Comparison of ENCODE assay signal across 13 mouse cellular contexts in the genomic region with DNA sequence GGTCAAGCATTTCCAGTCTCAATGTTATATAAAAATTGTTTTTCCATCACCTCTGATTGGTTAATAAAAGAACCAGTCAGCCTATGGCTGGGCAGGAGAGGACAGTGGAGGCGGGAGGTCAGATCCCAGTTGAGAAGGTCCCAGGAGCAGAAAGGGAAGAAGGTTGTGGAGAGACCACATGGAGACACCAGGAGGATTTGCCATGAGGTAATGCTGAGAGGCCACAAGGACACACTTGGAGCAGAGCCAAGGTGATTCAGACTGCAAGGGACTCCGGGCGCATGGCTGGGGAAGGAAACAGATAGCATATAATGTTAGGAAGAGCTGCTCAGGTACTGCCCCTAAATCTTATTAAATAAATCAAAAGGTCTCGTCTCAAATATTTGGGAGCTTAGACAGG. TPM values are rescaled to one million over a fixed set of nuclear protein-coding genes. Genes with fewer than 3 reads are reported as not detected.
DNase-seq lines count a peak whose midpoint lies in the region; ATAC-seq and TF ChIP-seq lines count a peak whose summit lies in the region.
"Had no signal": no experiment of that assay in that cellular context is flagged by ENCODE, and none has a peak within 500 bp of the region (broad histone marks: within the 10 kb centered on the region; RNA-seq: fewer than 3 reads in every experiment).

No protein-coding gene starts in this region.

- no peak for DNase-seq in heart, adult 2 months
- DNase-seq in testis, postnatal 14 days (ENCODE audit: low spot score): no peak
- peak; percentile 79 to 85 for DNase-seq in adrenal gland, postnatal 36 days
- no peak for DNase-seq in spleen, postnatal 10 days (ENCODE audit: low spot score in 2 of 2)
- DNase-seq: kidney, adult 18-20 months; right cerebral cortex, adult 18-20 months; thymus, postnatal 25 days had no signal

- no peak overlapping the region for H3K4me3 ChIP-seq in heart, embryonic 14.5 days (ENCODE audit: control insufficient read depth in 1 of 2, insufficient read depth in 1 of 2, low read depth in 1 of 2, low read length in 2 of 2)
- no peak overlapping the region for H3K4me3 ChIP-seq in heart, adult 2 months
- H3K4me3 ChIP-seq in testis, adult 2 months (ENCODE audit: control insufficient read depth, low read depth, low read length): peak overlapping the region; percentile 39
- H3K4me3 ChIP-seq in forebrain, embryonic 15.5 days: no peak overlapping the region
- H3K4me3 ChIP-seq: limb, embryonic 15.5 days had no signal

- no peaks in the 10 kb centered on the region for H3K79me2 ChIP-seq in heart, adult 2 months (replicated peaks; ENCODE audit: control insufficient read depth, insufficient read depth, low read length)

- H3K27ac ChIP-seq in heart, embryonic 14.5 days (replicated peaks in 1 of 2; ENCODE audit: control insufficient read depth in 1 of 2, insufficient read depth in 1 of 2, low read depth in 2 of 2, low read length in 2 of 2): no peak overlapping the region
- H3K27ac ChIP-seq in heart, adult 2 months: no peak overlapping the region
- no peak overlapping the region for H3K27ac ChIP-seq in testis, adult 2 months (ENCODE audit: control insufficient read depth, insufficient read depth, low read depth, low read length)
- no peak overlapping the region for H3K27ac ChIP-seq in forebrain, embryonic 15.5 days (replicated peaks)
- H3K27ac ChIP-seq: limb, embryonic 15.5 days; macrophage had no signal

- H3K4me1 ChIP-seq in heart, embryonic 14.5 days (ENCODE audit: control insufficient read depth in 2 of 2, insufficient read depth in 2 of 2, low read length in 2 of 2): peaks cover 9 to 11% of the 10 kb centered on the region in 2 experiments
- H3K4me1 ChIP-seq in heart, adult 2 months (ENCODE audit: control insufficient read depth, insufficient read depth, low read length): no peaks in the 10 kb centered on the region
- no peaks in the 10 kb centered on the region for H3K4me1 ChIP-seq in testis, adult 2 months (ENCODE audit: control insufficient read depth, insufficient read depth, low read length)
- H3K4me1 ChIP-seq in forebrain, embryonic 15.5 days: no peaks in the 10 kb centered on the region
- H3K4me1 ChIP-seq: limb, embryonic 15.5 days had no signal

- intact Hi-C loops in heart, adult 2 months (cut with DNase I): no loop called here

- TF ChIP-seq CTCF in heart, adult 2 months (IDR thresholded peaks at IDR 0.05): no peak
- TF ChIP-seq CTCF in testis, adult 2 months (IDR thresholded peaks at IDR 0.05; ENCODE audit: control insufficient read depth, insufficient read depth, insufficient replicate concordance, low read depth, low read length): no peak

- WGBS in heart, embryonic 14.5 days: 39% methylated on average over 4 of the region's 4 CpGs
- WGBS in heart, adult 2 months: 35% methylated on average over 4 of the region's 4 CpGs
- WGBS in forebrain, embryonic 15.5 days: 79% methylated on average over 4 of the region's 4 CpGs

- no peaks in the 10 kb centered on the region for H3K9me3 ChIP-seq in heart, embryonic 14.5 days (ENCODE audit: control insufficient read depth, low read length)
- no peaks in the 10 kb centered on the region for H3K9me3 ChIP-seq in forebrain, embryonic 15.5 days
- H3K9me3 ChIP-seq: limb, embryonic 15.5 days had no signal

- no peak for TF ChIP-seq EP300 in heart, adult 2 months (IDR thresholded peaks at IDR 0.05; ENCODE audit: insufficient read depth, low read depth, low read length)

- H3K9ac ChIP-seq in heart, embryonic 14.5 days (ENCODE audit: low read length): no peak overlapping the region
- H3K9ac ChIP-seq in heart, adult 2 months (ENCODE audit: low read depth, low read length): no peak overlapping the region
- H3K9ac ChIP-seq in forebrain, embryonic 15.5 days (replicated peaks): no peak overlapping the region
- H3K9ac ChIP-seq: limb, embryonic 15.5 days had no signal

- H3K27me3 ChIP-seq in heart, embryonic 14.5 days (ENCODE audit: control insufficient read depth, insufficient read depth, low read length): no peaks in the 10 kb centered on the region
- H3K27me3 ChIP-seq in heart, adult 2 months (ENCODE audit: control insufficient read depth, insufficient read depth, low read length): no peaks in the 10 kb centered on the region
- H3K27me3 ChIP-seq in testis, adult 2 months (ENCODE audit: control insufficient read depth, insufficient read depth, low read length): no peaks in the 10 kb centered on the region
- no peaks in the 10 kb centered on the region for H3K27me3 ChIP-seq in forebrain, embryonic 15.5 days
- H3K27me3 ChIP-seq: CH12.LX; limb, embryonic 15.5 days had no signal

- no peak overlapping the region for H3K4me2 ChIP-seq in heart, embryonic 14.5 days (ENCODE audit: low read length)
- no peak overlapping the region for H3K4me2 ChIP-seq in forebrain, embryonic 15.5 days (replicated peaks)
- H3K4me2 ChIP-seq: limb, embryonic 15.5 days had no signal

- no peak for TF ChIP-seq POLR2A in heart, adult 2 months (IDR thresholded peaks at IDR 0.05; ENCODE audit: insufficient read depth, low read depth, low read length)
- TF ChIP-seq POLR2A in testis, adult 2 months (IDR thresholded peaks at IDR 0.05; ENCODE audit: control insufficient read depth, low read depth, low read length): no peak

- H3K36me3 ChIP-seq in heart, embryonic 14.5 days (ENCODE audit: control insufficient read depth, insufficient read depth, low read length): peaks cover 16% of the 10 kb centered on the region
- H3K36me3 ChIP-seq in heart, adult 2 months (ENCODE audit: control insufficient read depth, insufficient read depth, low read length): no peaks in the 10 kb centered on the region
- H3K36me3 ChIP-seq in testis, adult 2 months (ENCODE audit: control insufficient read depth, insufficient read depth, low read length): no peaks in the 10 kb centered on the region; the same call in 1 of the 2 replicates
- peaks cover 6% of the 10 kb centered on the region; the same call in 1 of the 2 replicates for H3K36me3 ChIP-seq in forebrain, embryonic 15.5 days

- ATAC-seq in heart, embryonic 14.5 days (ENCODE audit: insufficient number of reproducible peaks, insufficient read depth, low FRiP score, low read depth): peak; percentile 61; the same call in 1 of the 2 replicates
- no peak for ATAC-seq in forebrain, embryonic 15.5 days (replicated peaks)

RNA-seq across cellular contexts. Expression of a gene that starts 32.8 kb away (rescaled TPM):
- 140 and 148 TPM in 2 replicates for polyA plus RNA-seq in heart, embryonic 14.5 days (2014; fragmentation: Nextera tagmentation; extraction: Ambion mirVana)
- 100 to 1,000 TPM; 123 to 149 TPM for total RNA-seq in heart, adult 2 months (2021)
- 64.2 and 131 TPM in 2 replicates for polyA plus RNA-seq in heart, adult 2 months (2012; rRNA removed)
- polyA plus RNA-seq in testis, adult 2 months (2012; rRNA removed): 11.8 and 14.9 TPM in 2 replicates
- 100 to 1,000 TPM in 1 of 2 experiments, 10 to 100 TPM in 1; 95.5 to 112 TPM for total RNA-seq in adrenal gland, postnatal 36 days (2021)
- polyA plus RNA-seq in forebrain, embryonic 15.5 days (2015; fragmentation: Nextera tagmentation; extraction: Ambion mirVana): 145 and 151 TPM in 2 replicates

RNA-seq across cellular contexts. Expression of a gene that starts 32.8 kb away (rescaled TPM):
- 12.0 and 12.3 TPM in 2 replicates for polyA plus RNA-seq in heart, embryonic 14.5 days (2014; fragmentation: Nextera tagmentation; extraction: Ambion mirVana)
- 10 to 100 TPM; 15.3 to 16.6 TPM for total RNA-seq in heart, adult 2 months (2021)
- polyA plus RNA-seq in heart, adult 2 months (2012; rRNA removed): 9.3 and 12.3 TPM in 2 replicates
- 19.7 and 22.1 TPM in 2 replicates for polyA plus RNA-seq in testis, adult 2 months (2012; rRNA removed)
- total RNA-seq in adrenal gland, postnatal 36 days (2021): 10 to 100 TPM; 33.9 to 34.9 TPM
- polyA plus RNA-seq in forebrain, embryonic 15.5 days (2015; fragmentation: Nextera tagmentation; extraction: Ambion mirVana): 10.7 and 10.9 TPM in 2 replicates

Comparison
In these comparisons a context has a peak if more than half of its experiments do, and no peak if none do; other contexts are left out.
1. DNase-seq: peak in adrenal gland, postnatal 36 days (2 of 2); none in heart, adult 2 months (0 of 2), testis, postnatal 14 days (single experiment) and spleen, postnatal 10 days (0 of 2).